In the genomic region with DNA sequence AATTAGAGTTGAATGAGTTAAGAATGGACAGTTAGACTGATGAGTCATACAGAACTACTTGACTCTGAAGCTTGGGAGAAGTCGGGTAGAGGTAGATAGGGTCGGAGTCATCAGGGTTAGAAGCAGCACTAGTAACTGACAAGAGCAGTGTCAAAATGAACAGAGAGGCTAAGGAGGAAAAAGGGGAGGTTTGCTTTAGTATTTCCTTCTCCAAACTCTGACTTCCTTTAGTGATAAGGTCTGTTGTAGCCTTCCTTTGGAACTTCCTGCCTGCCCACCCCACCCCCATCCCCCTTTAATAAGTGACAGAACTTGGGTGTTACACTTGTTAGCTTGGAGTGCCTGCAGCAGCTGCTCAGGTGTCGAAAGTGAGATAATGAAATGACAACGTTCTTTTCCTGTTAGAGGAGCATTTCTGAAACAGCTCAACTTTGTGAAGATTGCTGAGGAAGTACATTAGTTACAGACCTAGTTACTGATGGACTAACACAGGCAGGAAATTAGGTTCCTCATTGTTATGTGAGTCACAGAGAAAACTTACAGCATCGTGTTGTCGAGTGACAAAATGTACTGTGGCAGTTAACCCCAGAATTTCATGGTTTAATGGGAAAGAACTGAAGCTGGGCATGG, we compare ENCODE assay signal across 10 mouse cellular contexts. TPM values are rescaled to one million over a fixed set of nuclear protein-coding genes. Genes with fewer than 3 reads are reported as not detected.
DNase-seq lines count a peak whose midpoint lies in the region; ATAC-seq and TF ChIP-seq lines count a peak whose summit lies in the region.
"Had no signal": no experiment of that assay in that cellular context is flagged by ENCODE, and none has a peak within 500 bp of the region (broad histone marks: within the 10 kb centered on the region; RNA-seq: fewer than 3 reads in every experiment).

No protein-coding gene starts in this region.

- H3K9ac ChIP-seq in limb, embryonic 12.5 days (replicated peaks), result no peak overlapping the region
- H3K9ac ChIP-seq in intestine, embryonic 16.5 days (ENCODE audit: low read depth, low read length), result no peak overlapping the region

- no peaks in the 10 kb centered on the region for H3K9me3 ChIP-seq in limb, embryonic 12.5 days
- no peaks in the 10 kb centered on the region for H3K9me3 ChIP-seq in limb, embryonic 10.5 days (replicated peaks)
- no peaks in the 10 kb centered on the region for H3K9me3 ChIP-seq in intestine, embryonic 16.5 days (ENCODE audit: control insufficient read depth, low read length)

- H3K4me3 ChIP-seq in limb, embryonic 12.5 days (replicated peaks), result no peak overlapping the region
- H3K4me3 ChIP-seq in limb, embryonic 10.5 days, result no peak overlapping the region
- H3K4me3 ChIP-seq in intestine, embryonic 16.5 days (ENCODE audit: low read length), result no peak overlapping the region

- peaks cover 51% of the 10 kb centered on the region for H3K36me3 ChIP-seq in limb, embryonic 12.5 days
- H3K36me3 ChIP-seq in limb, embryonic 10.5 days, result peaks cover 60% of the 10 kb centered on the region
- 0 out of 2 replicates have a peak, but pooled peaks cover 5% of the 10 kb centered on the region for H3K36me3 ChIP-seq in intestine, embryonic 16.5 days (ENCODE audit: control insufficient read depth, insufficient read depth, low read length)

- WGBS in limb, embryonic 12.5 days, result 46% methylated on average over 6 of the region's 6 CpGs
- WGBS in limb, embryonic 10.5 days, result 58% methylated on average over 6 of the region's 6 CpGs
- WGBS in intestine, embryonic 16.5 days, result 20% methylated on average over 6 of the region's 6 CpGs

- TF ChIP-seq CTCF in brain, embryonic 14.5 days (IDR thresholded peaks at IDR 0.05; ENCODE audit: borderline replicate concordance, extremely low read depth, insufficient read depth, insufficient read length), result no peak

- peak overlapping the region; percentile 9; the same call in 1 of the 2 replicates for H3K4me2 ChIP-seq in limb, embryonic 12.5 days
- H3K4me2 ChIP-seq in intestine, embryonic 16.5 days (ENCODE audit: low read depth, low read length), result peak overlapping the region; percentile 33; the same call in 1 of the 2 replicates

- ATAC-seq in limb, embryonic 12.5 days (ENCODE audit: insufficient number of reproducible peaks, insufficient read depth, low FRiP score, low TSS enrichment, low read depth), result no peak
- ATAC-seq in intestine, embryonic 16.5 days, result peak; percentile 57

- TF ChIP-seq POLR2A in brain, embryonic 14.5 days (IDR thresholded peaks at IDR 0.05; ENCODE audit: borderline replicate concordance, extremely low read depth, insufficient read depth, insufficient read length, poor library complexity, severe bottlenecking), result no peak

- peak overlapping the region; percentile 50; the same call in 1 of the 2 replicates for H3K27ac ChIP-seq in limb, embryonic 12.5 days
- H3K27ac ChIP-seq in limb, embryonic 10.5 days, result no peak overlapping the region
- H3K27ac ChIP-seq in intestine, embryonic 16.5 days (ENCODE audit: low read length), result peak overlapping the region; percentile 80

- DNase-seq in limb, embryonic 10.5 days (ENCODE audit: low spot score), result no peak
- DNase-seq in brain, embryonic 14.5 days (ENCODE audit: low read depth), result peak; percentile 5
- peak; percentile 17 for DNase-seq in retina, embryonic 14.5 days (ENCODE audit: low spot score)
- no peak for DNase-seq in layer of hippocampus, adult 8-10 months (ENCODE audit: low spot score in 2 of 2)
- DNase-seq in ovary, adult 18-20 months (ENCODE audit: low spot score), result no peak
- DNase-seq in right cerebral cortex, adult 18-20 months, result no peak
- DNase-seq: adrenal gland, postnatal 10 days; midbrain, embryonic 14.5 days had no signal

- peaks cover 28% of the 10 kb centered on the region for H3K4me1 ChIP-seq in limb, embryonic 12.5 days (replicated peaks)
- H3K4me1 ChIP-seq in limb, embryonic 10.5 days, result peaks cover 32% of the 10 kb centered on the region
- H3K4me1 ChIP-seq in intestine, embryonic 16.5 days (ENCODE audit: control insufficient read depth, insufficient read depth, low read length), result peaks cover 27% of the 10 kb centered on the region

- H3K27me3 ChIP-seq in limb, embryonic 12.5 days, result no peaks in the 10 kb centered on the region
- no peaks in the 10 kb centered on the region for H3K27me3 ChIP-seq in limb, embryonic 10.5 days (ENCODE audit: low read depth, poor library complexity, severe bottlenecking)
- H3K27me3 ChIP-seq in intestine, embryonic 16.5 days (replicated peaks; ENCODE audit: control insufficient read depth, insufficient read depth, low read length), result no peaks in the 10 kb centered on the region

RNA-seq across cellular contexts. Expression of gene Asxl1, which starts 5.0 kb away (rescaled TPM):
- polyA plus RNA-seq in limb, embryonic 12.5 days (2016; fragmentation: Nextera tagmentation; extraction: Ambion mirVana), result 18.9 and 26.8 TPM in 2 replicates
- 17.0 and 17.2 TPM in 2 replicates for polyA plus RNA-seq in limb, embryonic 10.5 days (2016; fragmentation: Nextera tagmentation; extraction: Ambion mirVana)
- polyA plus RNA-seq in brain, embryonic 14.5 days (2012; rRNA removed), result 27.1 and 37.0 TPM in 2 replicates
- polyA plus RNA-seq in intestine, embryonic 16.5 days (2015; fragmentation: Nextera tagmentation; extraction: Ambion mirVana), result 6.8 and 6.9 TPM in 2 replicates
- 10 to 100 TPM; 32.3 to 39.0 (median 34.2) TPM for total RNA-seq in layer of hippocampus, adult 8-10 months (2022)

RNA-seq across cellular contexts. Expression of gene Kif3b, which starts 59.5 kb away (rescaled TPM):
- polyA plus RNA-seq in limb, embryonic 12.5 days (2016; fragmentation: Nextera tagmentation; extraction: Ambion mirVana), result 7.0 TPM in 2 replicates
- 4.8 and 5.4 TPM in 2 replicates for polyA plus RNA-seq in limb, embryonic 10.5 days (2016; fragmentation: Nextera tagmentation; extraction: Ambion mirVana)
- polyA plus RNA-seq in brain, embryonic 14.5 days (2012; rRNA removed), result 28.0 and 35.8 TPM in 2 replicates
- polyA plus RNA-seq in intestine, embryonic 16.5 days (2015; fragmentation: Nextera tagmentation; extraction: Ambion mirVana), result 8.2 and 8.3 TPM in 2 replicates
- total RNA-seq in layer of hippocampus, adult 8-10 months (2022), result 10 to 100 TPM; 46.6 to 58.4 (median 52.2) TPM

Comparison
In these comparisons a context has a peak if more than half of its experiments do, and no peak if none do; other contexts are left out.
1. DNase-seq: peak in brain, embryonic 14.5 days (single experiment) and retina, embryonic 14.5 days (single experiment); none in limb, embryonic 10.5 days (single experiment), layer of hippocampus, adult 8-10 months (0 of 2), ovary, adult 18-20 months (single experiment) and right cerebral cortex, adult 18-20 months (single experiment).